Mouse (Mus musculus) liver, embryonic 14.5 days (tissue): Measurements from ENCODE around the gene 2610528A11Rik. TPM values are rescaled to one million over a fixed set of nuclear protein-coding genes. Genes with fewer than 3 reads are reported as not detected.
"Not testable (repeated sequence)": the region's sequence is repeated elsewhere in the genome, so short reads cannot be mapped to it uniquely, and the experiment has no call there.

Experiments
- ATAC-seq: fragments of 200-750 bp; cut with Nextera tagmentation; 2 replicates; pipeline ENCODE4 v1.8.0; 2017; ENCODE audit warnings: moderate number of reproducible peaks, mild to moderate bottlenecking, moderate library complexity; ENCODE audit not compliant: insufficient read depth
- DNase-seq, 3 experiments: peaks; one replicate each; pipeline ENCODE4 v3.0.0-alpha.2; 2012 to 2013; ENCODE audit warnings: low read depth in 3 of 3, low spot score in 3 of 3
- H3K27ac ChIP-seq: fragments of 300-500 bp; sonication (generic); 2 replicates; pipeline ENCODE4 v1.5.1; 2014; ENCODE audit warnings: moderate library complexity, mild to moderate bottlenecking, control low read depth, inconsistent platforms
- H3K27me3 ChIP-seq: fragments of 300-500 bp; sonication (generic); 2 replicates; pipeline ENCODE4 v1.6.1; 2014; ENCODE audit warnings: mild to moderate bottlenecking, low read length, moderate library complexity; ENCODE audit not compliant: control insufficient read depth, insufficient read depth
- H3K36me3 ChIP-seq: fragments of 300-500 bp; sonication (generic); replicated peaks from 2 replicates; pipeline ENCODE4 v1.6.1; 2014; ENCODE audit warnings: low read depth; ENCODE audit not compliant: control insufficient read depth, insufficient read depth
- H3K4me1 ChIP-seq, 2 experiments: fragments of 200-500 bp in 1 of 2; fragments of 300-500 bp in 1 of 2; sonication (generic) in 1 of 2; replicated peaks; 2 replicates each; pipeline ENCODE4 v1.6.1; 2012 to 2014; ENCODE audit warnings: antibody characterized with exemption in 1 of 2, inconsistent platforms in 1 of 2, low read length in 1 of 2; ENCODE audit not compliant: control insufficient read depth in 2 of 2, insufficient read depth in 2 of 2
- H3K4me2 ChIP-seq: fragments of 300-500 bp; sonication (generic); 2 replicates; pipeline ENCODE4 v1.6.1; 2014; ENCODE audit warnings: low read depth, mild to moderate bottlenecking, control low read depth, moderate library complexity
- H3K4me3 ChIP-seq, 2 experiments: fragments of 200-500 bp in 1 of 2; fragments of 300-500 bp in 1 of 2; sonication (generic) in 1 of 2; 2 replicates each; pipeline ENCODE4 v1.5.1; 2012 to 2014; ENCODE audit warnings: low read depth in 2 of 2, low read length in 2 of 2, mild to moderate bottlenecking in 2 of 2, control low read depth in 1 of 2, inconsistent platforms in 1 of 2, moderate library complexity in 1 of 2; ENCODE audit not compliant: insufficient read depth in 1 of 2
- H3K9ac ChIP-seq: fragments of 300-500 bp; sonication (generic); replicated peaks from 2 replicates; pipeline ENCODE4 v1.6.1; 2014; ENCODE audit warnings: mild to moderate bottlenecking, control low read depth, moderate library complexity
- H3K9me3 ChIP-seq: fragments of 300-500 bp; sonication (generic); 2 replicates; pipeline ENCODE4 v1.6.1; 2016; ENCODE audit warnings: low read length, mixed read lengths; ENCODE audit not compliant: control insufficient read depth
- CTCF ChIP-seq: IDR thresholded peaks from 2 replicates; pipeline ENCODE4 v1.5.1; 2016; ENCODE audit warnings: antibody characterized with exemption, low read depth, control low read depth
- EP300 ChIP-seq: IDR thresholded peaks from 2 replicates; pipeline ENCODE4 v1.6.1; 2016; ENCODE audit warnings: antibody characterized with exemption, low read depth
- WGBS: fragments of 180-500 bp; shearing (Covaris S2); extraction: QIAGEN DNeasy Blood & Tissue Kit; methylation state at CpG from one replicate; pipeline ENCODE4 v1.1.7; 2014; ENCODE audit not compliant: insufficient replicate concordance; 5-methylcytosine and 5-hydroxymethylcytosine counted together
- polyA plus RNA-seq, 2 experiments: library from polyadenylated mRNA; depleted of rRNA in 1 of 2; stranded (reverse) in 1 of 2; unstranded in 1 of 2; fragments of >200 nt; fragmentation: Nextera tagmentation in 1 of 2; extraction: Ambion mirVana in 1 of 2; gene quantifications; 2 replicates each; pipeline versions ENCODE4 v1.2.1 to v1.2.3; 2012 to 2014

2610528A11Rik gene
- polyA plus RNA-seq (2012; rRNA removed) (0.35 and 0.54 TPM in 2 replicates), polyA plus RNA-seq (2014; fragmentation: Nextera tagmentation; extraction: Ambion mirVana) (not detected in 2 replicates)

DNA sequence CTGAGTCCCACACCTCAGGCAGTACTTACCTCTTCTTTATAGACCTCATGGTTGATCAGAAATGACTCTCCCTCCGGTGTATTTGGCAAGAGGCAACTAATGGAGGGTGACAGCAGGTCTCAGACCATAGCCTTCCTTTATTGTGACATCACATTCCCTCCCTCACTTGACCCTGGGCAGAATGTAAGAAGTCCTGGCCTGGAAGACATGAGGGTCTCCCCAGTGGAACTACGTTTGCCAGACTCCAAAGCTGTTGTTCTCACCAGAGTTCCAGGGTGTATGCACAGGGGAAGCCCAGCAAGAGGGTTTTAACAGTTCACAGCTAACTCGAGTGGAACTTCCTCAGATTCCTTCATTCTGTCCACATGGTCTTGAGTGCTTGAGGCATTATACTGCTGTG, at the start of gene 2610528A11Rik:
TSS of gene 2610528A11Rik (minus strand) at position 101 of the 400 bp plus-strand sequence.
- Histone ChIP-seq H3K9me3 (no peaks in the 10 kb centered on the region), H3K27me3 (no peaks in the 10 kb centered on the region), H3K4me3 (no peak within 1 kb of the TSS), H3K4me1 (no peaks in the 10 kb centered on the region), H3K9ac (no peak within 1 kb of the TSS), H3K27ac (no peak within 1 kb of the TSS), H3K4me2 (no peak within 1 kb of the TSS), H3K36me3 (no peaks in the 10 kb centered on the region)
- DNase-seq (no peak), ATAC-seq (no peak)
- WGBS: 35% methylated on average over 3 of the region's 3 CpGs
- TF ChIP-seq EP300 (no peak), CTCF (no peak)

DNA sequence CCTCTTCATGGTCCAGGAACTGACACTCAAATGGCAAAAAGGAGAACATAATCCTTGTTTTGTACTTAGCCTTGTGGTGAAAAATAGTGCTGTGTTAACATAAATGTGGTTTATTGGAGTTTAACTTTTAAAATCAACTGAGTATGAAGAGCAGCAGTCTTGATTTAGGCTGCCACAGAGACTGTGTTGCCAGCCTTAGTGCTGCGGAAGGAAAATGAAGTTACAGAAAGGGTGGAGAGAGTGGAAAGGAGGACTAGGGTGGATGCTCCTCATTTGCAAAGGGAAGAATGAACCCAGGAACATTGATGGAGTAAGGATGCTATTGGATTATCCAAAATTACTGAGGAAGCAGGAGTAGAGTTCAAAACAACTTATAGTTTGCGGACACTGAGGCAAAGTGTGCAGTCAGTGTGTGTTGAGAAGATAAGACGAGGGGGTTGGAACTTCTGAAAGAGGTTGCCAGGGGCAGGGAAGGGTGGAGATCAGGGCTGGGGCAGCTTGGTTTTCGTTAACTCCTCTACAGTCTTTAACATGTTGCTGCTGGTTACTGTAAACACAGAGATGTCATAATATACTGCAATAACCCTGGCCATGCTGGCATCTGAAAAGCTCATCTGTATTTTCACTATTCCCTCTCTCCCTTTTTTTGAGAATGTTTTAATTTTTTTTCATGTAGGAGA, 49.6 kb upstream of the 2610528A11Rik start:
- peak overlapping the region; percentile 62 for H3K4me2 ChIP-seq
- WGBS: 28% methylated on average over 4 of the region's 4 CpGs
- H3K27me3 ChIP-seq: no peaks in the 10 kb centered on the region
- no peaks in the 10 kb centered on the region for H3K36me3 ChIP-seq
- TF ChIP-seq CTCF (no peak), EP300 (peak; percentile 78)
- ATAC-seq (peak; percentile 97), DNase-seq (peak; percentile 53 to 74 (median 59))
- H3K9me3 ChIP-seq: no peaks in the 10 kb centered on the region
- peak overlapping the region; percentile 54 for H3K9ac ChIP-seq
- H3K4me1 ChIP-seq: peaks cover 29 to 32% of the 10 kb centered on the region in 2 experiments
- peak overlapping the region; percentile 87 for H3K27ac ChIP-seq
- peak overlapping the region in 1 of 2 experiments; percentile 18; a peak in 1 of 4 replicates for H3K4me3 ChIP-seq

DNA sequence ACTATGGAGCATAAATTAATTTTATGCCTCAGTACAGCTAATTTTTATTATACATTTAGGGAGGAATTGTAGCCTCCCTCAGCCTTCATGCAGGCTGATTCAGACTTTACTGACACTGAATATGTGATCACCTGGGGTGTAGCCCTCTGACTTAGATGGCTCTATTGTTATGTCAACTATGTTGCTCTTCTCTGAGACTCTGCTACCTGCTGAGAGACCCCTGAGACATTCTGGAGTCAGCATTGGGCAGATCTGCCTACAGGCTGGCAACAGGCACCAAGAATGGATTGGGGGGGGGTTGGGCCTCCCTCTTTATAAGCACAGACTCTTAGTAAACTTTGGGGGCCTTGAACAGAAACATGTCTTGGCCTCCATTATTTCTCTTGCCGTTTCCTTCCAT, 40.6 kb upstream of the 2610528A11Rik start:
- ATAC-seq (no peak), DNase-seq (no peak)
- Histone ChIP-seq H3K9ac (no peak overlapping the region), H3K36me3 (no peaks in the 10 kb centered on the region), H3K27me3 (no peaks in the 10 kb centered on the region), H3K4me2 (no peak overlapping the region), H3K27ac (no peak overlapping the region), H3K9me3 (no peaks in the 10 kb centered on the region), H3K4me3 (no peak overlapping the region), H3K4me1 (no peaks in the 10 kb centered on the region)
- TF ChIP-seq CTCF (no peak), EP300 (no peak)
- 46% methylated on average over 1 of the region's 1 CpGs for WGBS

DNA sequence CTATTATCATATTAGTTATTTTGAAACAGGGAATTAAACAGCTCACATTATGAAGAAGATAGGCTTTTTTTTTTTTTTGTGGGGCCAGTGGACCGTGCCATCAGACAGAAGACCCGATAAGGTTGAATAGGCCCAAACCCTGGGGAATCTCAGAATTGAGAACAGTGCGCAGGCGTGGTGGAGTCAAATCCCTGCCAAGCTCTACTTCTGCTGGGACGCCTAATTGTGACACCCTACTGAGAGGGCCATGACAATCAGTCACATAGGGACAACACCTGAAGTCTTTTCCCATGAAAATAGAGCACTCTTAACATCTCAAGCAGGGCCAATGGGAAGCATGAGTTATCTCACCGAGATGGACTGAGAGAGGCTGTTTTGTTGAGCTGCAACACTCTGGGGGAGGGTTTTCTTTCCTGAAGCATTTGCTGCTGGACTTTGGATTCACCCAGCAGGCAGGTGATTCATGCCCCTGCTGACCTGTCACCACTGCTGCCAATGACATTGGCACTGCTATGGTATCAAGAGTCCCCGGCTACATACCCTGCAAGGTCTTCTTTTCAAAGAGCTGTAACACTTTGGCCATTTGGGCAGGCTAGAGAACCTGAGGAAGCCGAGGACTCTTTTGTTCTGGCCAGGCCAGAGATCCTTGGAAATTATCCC, 25.4 kb upstream of the 2610528A11Rik start:
- ATAC-seq (no peak), DNase-seq (no peak)
- no peak overlapping the region for H3K27ac ChIP-seq
- TF ChIP-seq CTCF (no peak), EP300 (no peak)
- no peaks in the 10 kb centered on the region for H3K9me3 ChIP-seq
- no peak overlapping the region for H3K4me2 ChIP-seq
- WGBS: 71% methylated on average over 8 of the region's 8 CpGs
- no peaks in the 10 kb centered on the region for H3K27me3 ChIP-seq
- no peaks in the 10 kb centered on the region; a peak in 1 of 4 replicates for H3K4me1 ChIP-seq
- H3K9ac ChIP-seq: no peak overlapping the region
- H3K36me3 ChIP-seq: no peaks in the 10 kb centered on the region
- H3K4me3 ChIP-seq: no peak overlapping the region

DNA sequence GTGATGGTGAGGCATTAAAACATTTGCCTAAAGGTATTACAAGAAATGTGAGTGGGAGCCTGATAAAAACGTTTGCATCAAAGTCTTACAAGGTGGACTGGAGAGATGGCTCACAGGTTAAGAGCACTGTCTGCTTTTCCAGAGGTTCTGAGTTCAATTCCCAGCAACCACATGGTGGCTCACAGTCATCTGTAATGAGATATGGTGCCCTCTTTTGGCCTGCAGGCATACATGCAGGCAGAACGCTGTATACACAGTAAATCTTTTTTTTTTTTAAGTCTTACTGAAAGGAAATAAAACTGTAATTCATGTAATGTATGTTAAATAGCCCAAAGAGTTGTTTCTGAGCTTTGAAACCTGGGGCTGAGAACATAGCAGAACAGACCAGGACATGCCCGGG, 23.8 kb upstream of the 2610528A11Rik start:
- not testable (repeated sequence) for DNase-seq, H3K27me3 ChIP-seq, ATAC-seq, H3K27ac ChIP-seq, H3K4me1 ChIP-seq, H3K36me3 ChIP-seq, H3K4me3 ChIP-seq, H3K9me3 ChIP-seq, H3K4me2 ChIP-seq, H3K9ac ChIP-seq
- peak; percentile 54 for TF ChIP-seq CTCF
- WGBS: 57% methylated on average over 2 of the region's 3 CpGs
